8 mouse cellular contexts compared by ENCODE assay signal in the genomic region with DNA sequence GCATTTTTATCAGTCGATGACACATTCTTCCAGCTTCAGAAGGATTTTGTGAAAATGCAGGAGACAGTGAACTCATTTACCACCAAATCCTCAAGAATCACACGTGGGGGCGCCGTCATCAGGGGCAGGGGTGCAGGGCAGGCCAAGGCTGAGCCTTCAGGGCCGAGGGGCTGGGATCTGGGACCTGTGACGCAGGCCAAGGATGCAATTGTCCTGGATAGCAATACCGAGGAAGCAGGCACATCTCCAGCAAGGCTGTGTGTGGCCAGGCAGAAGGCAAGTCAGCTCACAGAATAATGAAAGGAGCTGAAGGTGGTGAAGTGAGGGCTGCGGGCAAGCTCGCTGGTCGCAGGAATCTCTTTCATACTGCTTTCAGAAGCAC.
DNase-seq lines count a peak whose midpoint lies in the region; ATAC-seq and TF ChIP-seq lines count a peak whose summit lies in the region.

No protein-coding gene starts in this region.

- peak overlapping the region; percentile 68 for H3K9ac ChIP-seq in forebrain, embryonic 13.5 days
- H3K9ac ChIP-seq in intestine, postnatal 0 days (ENCODE audit: low read depth, low read length) = no peak overlapping the region
- peak overlapping the region; percentile 45; the same call in 1 of the 2 replicates for H3K9ac ChIP-seq in midbrain, postnatal 0 days (replicated peaks; ENCODE audit: low read length, poor library complexity, severe bottlenecking)

- H3K27ac ChIP-seq in forebrain, embryonic 13.5 days = peak overlapping the region; percentile 62
- H3K27ac ChIP-seq in intestine, postnatal 0 days (ENCODE audit: low read depth, low read length) = no peak overlapping the region
- H3K27ac ChIP-seq in midbrain, postnatal 0 days (ENCODE audit: low read depth, low read length) = peak overlapping the region; percentile 74

- ATAC-seq in forebrain, embryonic 13.5 days = peak; percentile 91
- peak; percentile 61; the same call in 1 of the 2 replicates for ATAC-seq in intestine, postnatal 0 days
- peak; percentile 83 for ATAC-seq in midbrain, postnatal 0 days (ENCODE audit: low FRiP score)

- no peaks in the 10 kb centered on the region for H3K27me3 ChIP-seq in forebrain, embryonic 13.5 days
- H3K27me3 ChIP-seq in intestine, postnatal 0 days (replicated peaks; ENCODE audit: control insufficient read depth, insufficient read depth, low read length) = no peaks in the 10 kb centered on the region
- H3K27me3 ChIP-seq in midbrain, postnatal 0 days (ENCODE audit: insufficient read depth, low read length) = no peaks in the 10 kb centered on the region

- WGBS in forebrain, embryonic 13.5 days = 4% methylated on average over 10 of the region's 10 CpGs
- 23% methylated on average over 10 of the region's 10 CpGs for WGBS in intestine, postnatal 0 days
- WGBS in midbrain, postnatal 0 days = 2% methylated on average over 10 of the region's 10 CpGs

- H3K36me3 ChIP-seq in forebrain, embryonic 13.5 days (ENCODE audit: poor library complexity, severe bottlenecking) = no peaks in the 10 kb centered on the region
- H3K36me3 ChIP-seq in intestine, postnatal 0 days (ENCODE audit: control insufficient read depth, insufficient read depth) = no peaks in the 10 kb centered on the region
- H3K36me3 ChIP-seq in midbrain, postnatal 0 days (ENCODE audit: insufficient read depth, low read length) = no peaks in the 10 kb centered on the region

- TF ChIP-seq CTCF in intestine, postnatal 0 days (IDR thresholded peaks at IDR 0.05; ENCODE audit: low read depth) = no peak
- no peak for TF ChIP-seq CTCF in midbrain, postnatal 0 days (IDR thresholded peaks at IDR 0.05)

- H3K4me2 ChIP-seq in forebrain, embryonic 13.5 days = peak overlapping the region; percentile 60
- H3K4me2 ChIP-seq in intestine, postnatal 0 days (replicated peaks; ENCODE audit: low read depth) = peak overlapping the region; percentile 61
- H3K4me2 ChIP-seq in midbrain, postnatal 0 days (ENCODE audit: low read depth, low read length, poor library complexity, severe bottlenecking) = peak overlapping the region; percentile 44

- peak overlapping the region; percentile 30 for H3K4me3 ChIP-seq in forebrain, embryonic 13.5 days
- H3K4me3 ChIP-seq in intestine, postnatal 0 days (ENCODE audit: low read depth, low read length) = peak overlapping the region; percentile 31
- peak overlapping the region; percentile 15; the same call in 1 of the 2 replicates for H3K4me3 ChIP-seq in midbrain, postnatal 0 days (ENCODE audit: low read depth, low read length)

- peak; percentile 52 for DNase-seq in embryo, embryonic 11 days
- no peak for DNase-seq in embryo, embryonic 10.5 days (ENCODE audit: low spot score)
- peak; percentile 10 to 57 for DNase-seq in spleen, postnatal 4 days (ENCODE audit: low spot score in 2 of 2)
- DNase-seq in spleen, postnatal 14 days (ENCODE audit: low spot score in 2 of 2) = no peak
- DNase-seq in midbrain, postnatal 0 days (ENCODE audit: low spot score) = peak; percentile 68
- DNase-seq in urinary bladder, postnatal 25 days (ENCODE audit: low spot score) = no peak

- no peaks in the 10 kb centered on the region for H3K9me3 ChIP-seq in forebrain, embryonic 13.5 days (replicated peaks)
- H3K9me3 ChIP-seq in intestine, postnatal 0 days (ENCODE audit: control insufficient read depth) = no peaks in the 10 kb centered on the region
- no peaks in the 10 kb centered on the region for H3K9me3 ChIP-seq in midbrain, postnatal 0 days (ENCODE audit: low read length)

- peaks cover 11% of the 10 kb centered on the region for H3K4me1 ChIP-seq in forebrain, embryonic 13.5 days
- no peaks in the 10 kb centered on the region for H3K4me1 ChIP-seq in intestine, postnatal 0 days (replicated peaks; ENCODE audit: control insufficient read depth, insufficient read depth, low read length)
- H3K4me1 ChIP-seq in midbrain, postnatal 0 days (ENCODE audit: insufficient read depth, low read length) = peaks cover 9% of the 10 kb centered on the region; the same call in 1 of the 2 replicates

Comparison
In these comparisons a context has a peak if more than half of its experiments do, and no peak if none do; other contexts are left out.
1. DNase-seq: peak in embryo, embryonic 11 days (single experiment), spleen, postnatal 4 days (2 of 2) and midbrain, postnatal 0 days (single experiment); none in embryo, embryonic 10.5 days (single experiment), spleen, postnatal 14 days (0 of 2) and urinary bladder, postnatal 25 days (single experiment).
2. Peak in every context shown above with its lines, with median percentiles within 50 percentile points of each other: ATAC-seq, H3K4me2 ChIP-seq and H3K4me3 ChIP-seq.